Mouse (Mus musculus) c-Kit-positive CD71-positive TER-119-positive erythroid progenitor cells, embryonic 14.5 days (primary cell): ENCODE results near the gene Arhgap24.
"Not testable (repeated sequence)": the region's sequence is repeated elsewhere in the genome, so short reads cannot be mapped to it uniquely, and the experiment has no call there.

Experiments
- DNase-seq: peaks from one replicate; pipeline ENCODE4 v3.0.0-alpha.2; 2013; ENCODE audit warnings: low spot score

The Arhgap24 gene

DNA sequence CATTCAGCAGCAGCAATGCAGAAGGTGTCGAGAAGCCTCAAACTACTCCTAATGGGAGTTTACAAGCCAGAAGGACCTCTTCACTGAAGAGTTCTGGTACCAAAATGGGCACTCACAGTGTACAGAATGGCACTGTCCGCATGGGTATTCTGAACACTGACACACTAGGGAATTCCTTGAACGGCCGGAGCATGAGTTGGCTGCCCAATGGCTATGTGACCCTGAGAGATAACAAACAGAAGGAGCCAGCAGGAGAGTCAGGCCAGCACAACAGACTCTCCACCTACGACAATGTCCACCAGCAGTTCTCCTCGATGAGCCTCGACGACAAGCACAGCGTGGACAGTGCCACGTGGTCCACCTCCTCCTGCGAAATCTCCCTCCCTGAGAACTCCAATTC is 411.0 kb downstream of the Arhgap24 start:
- no peak for DNase-seq

DNA sequence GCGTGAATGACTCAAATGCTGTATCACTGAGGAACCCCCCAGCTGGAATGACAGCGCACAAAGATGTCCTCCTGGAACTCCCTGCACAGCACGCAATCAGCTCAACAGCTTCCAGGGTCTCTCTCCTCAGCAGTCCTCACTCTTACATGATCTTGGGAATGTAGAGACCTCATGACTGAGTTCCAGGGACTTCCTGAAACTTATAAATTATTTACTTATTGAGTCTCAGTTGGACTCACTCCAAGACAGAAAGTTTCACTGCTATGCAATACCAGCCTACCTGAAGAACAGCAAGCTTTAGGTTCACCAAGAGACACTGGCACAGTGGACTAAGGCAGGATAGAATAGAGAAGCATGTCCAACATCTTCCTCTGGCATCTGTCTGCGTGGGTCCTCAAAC is 417.1 kb downstream of the Arhgap24 start:
- DNase-seq: no peak

DNA sequence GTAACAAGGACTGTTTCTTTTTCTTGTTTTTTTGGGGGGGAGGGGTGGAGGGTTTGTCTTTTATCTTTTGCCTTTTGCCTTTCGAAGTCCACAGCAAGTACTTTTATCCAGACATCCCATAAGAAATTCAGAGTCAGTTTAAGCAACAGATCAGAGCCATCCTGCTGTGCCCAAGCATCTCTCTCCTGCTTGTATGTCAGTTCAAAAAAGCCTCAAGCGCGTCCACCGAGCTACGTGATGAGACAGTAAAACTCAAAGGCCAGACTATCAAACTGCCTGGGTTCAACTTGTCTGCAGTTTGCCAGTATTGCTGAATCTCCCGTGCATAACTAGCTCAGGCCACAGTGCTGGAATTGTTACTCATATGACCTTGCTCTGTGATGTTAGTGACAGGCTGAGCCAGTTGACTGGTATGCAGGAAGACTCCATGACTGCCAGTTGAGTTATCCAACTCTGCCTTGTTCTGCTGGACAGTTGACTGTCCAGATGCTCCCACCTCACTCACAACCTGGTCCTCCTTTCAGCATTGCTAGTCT is 418.6 kb downstream of the Arhgap24 start:
- DNase-seq: no peak

DNA sequence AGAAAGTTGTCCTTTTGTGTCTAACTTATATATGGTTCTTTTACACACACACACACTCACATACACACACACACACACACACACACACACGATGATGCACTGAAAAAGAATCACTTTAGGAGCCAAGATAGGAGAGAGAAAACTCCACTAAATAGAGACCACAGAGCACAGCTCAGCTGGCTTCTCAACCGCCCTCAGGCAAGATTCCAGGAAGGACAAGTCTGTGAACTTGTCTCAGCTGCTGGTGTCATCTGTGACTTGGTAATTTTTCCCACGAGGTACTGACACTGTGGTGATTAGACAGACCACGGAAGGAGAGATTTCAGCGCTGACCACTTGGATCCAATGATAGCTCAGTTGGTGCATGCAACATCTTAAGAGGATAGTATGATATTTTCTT is 420.0 kb downstream of the Arhgap24 start:
- DNase-seq: no peak

DNA sequence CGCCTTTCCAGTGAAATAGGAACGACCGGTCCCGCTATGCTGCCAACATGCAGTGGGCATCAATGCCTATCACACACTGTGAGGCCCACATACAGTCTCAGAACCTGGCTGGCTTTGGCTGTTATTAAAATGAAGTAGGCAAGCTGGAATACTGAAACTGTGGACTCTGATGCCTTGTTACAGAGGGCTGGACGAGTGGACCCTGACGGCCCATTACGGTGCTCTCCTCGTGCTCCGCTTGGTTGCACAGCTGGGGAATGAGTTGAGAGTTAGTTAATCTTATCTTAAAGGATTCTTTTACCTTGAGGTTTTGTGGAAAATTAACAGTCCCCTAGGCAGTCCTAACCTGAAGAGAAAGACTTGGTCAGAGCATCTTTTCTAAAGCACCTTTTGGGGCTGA is 422.3 kb downstream of the Arhgap24 start:
- no peak for DNase-seq

DNA sequence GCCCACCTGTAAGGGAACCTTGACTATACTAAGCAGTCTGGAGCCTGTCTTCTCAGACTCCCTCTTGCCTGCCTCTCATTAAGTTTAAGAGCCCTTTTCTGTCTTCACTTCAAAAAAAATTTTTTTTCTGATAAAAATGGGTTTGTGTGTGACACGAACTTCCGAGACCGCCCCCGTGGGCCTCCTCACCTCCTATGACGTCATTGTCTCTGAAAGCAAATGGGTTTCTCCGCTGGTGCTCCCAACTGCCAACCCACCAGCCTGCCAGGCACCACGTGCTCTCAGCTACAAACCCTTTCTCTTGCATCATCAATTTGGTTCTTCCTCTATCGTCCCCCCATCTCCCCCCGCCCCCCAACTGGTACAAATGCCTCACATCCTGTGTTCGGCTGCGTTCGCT is 422.9 kb downstream of the Arhgap24 start:
- no peak for DNase-seq

DNA sequence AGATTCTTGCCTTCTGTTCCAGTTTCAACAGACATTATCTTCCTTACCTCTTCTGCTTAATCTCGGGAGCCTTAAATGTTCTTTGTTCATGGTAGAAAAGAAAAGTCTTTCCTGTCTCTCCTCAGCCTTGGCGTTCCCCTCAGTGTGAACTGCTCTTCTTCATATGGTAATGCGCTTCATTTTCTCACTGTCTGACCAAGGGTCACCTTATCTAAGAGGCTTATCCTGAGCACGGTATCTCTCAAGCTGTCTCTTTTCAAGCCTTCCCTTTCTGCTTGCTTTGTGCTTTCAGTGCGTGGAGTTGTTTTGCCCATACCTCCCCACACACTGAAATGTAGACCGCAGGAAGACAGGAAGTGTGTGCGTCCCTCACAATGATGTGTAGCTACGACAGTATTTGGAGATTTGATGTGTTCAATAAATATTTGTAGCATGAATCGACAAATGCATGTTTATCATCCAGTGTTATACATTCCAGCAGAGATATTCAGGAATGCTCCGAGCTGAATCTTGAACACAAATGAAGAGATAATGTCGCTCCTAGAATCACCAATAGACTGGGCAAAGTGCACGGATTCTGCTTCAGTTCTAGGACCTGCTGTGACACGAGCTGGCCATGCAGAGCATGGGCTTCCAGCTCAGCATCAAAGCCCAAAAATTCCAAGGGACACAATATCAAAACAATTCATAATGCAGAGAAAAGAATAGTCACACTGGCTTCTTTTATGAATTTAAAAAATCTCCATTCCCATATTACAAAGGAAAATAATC is 424.4 kb downstream of the Arhgap24 start:
- no peak for DNase-seq

DNA sequence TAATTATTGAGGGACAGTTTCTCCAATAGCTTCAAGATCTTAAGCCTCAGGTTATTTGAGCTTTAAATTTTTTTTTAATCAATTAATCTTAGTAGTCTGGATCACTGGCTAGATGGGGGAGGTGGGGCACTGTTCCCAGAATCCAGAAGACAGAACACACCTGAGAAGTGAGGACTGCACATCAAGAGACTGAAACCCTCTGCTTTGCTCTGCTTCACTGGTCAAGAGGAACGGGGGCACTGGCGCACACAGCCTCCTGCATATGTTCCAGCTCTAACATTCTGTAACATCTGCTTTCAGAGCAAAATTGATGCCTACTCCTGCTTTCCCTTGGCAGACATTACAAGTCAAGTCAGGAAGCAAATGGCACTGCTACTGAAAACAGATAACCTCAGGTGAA is 439.0 kb downstream of the Arhgap24 start:
- no peak for DNase-seq

DNA sequence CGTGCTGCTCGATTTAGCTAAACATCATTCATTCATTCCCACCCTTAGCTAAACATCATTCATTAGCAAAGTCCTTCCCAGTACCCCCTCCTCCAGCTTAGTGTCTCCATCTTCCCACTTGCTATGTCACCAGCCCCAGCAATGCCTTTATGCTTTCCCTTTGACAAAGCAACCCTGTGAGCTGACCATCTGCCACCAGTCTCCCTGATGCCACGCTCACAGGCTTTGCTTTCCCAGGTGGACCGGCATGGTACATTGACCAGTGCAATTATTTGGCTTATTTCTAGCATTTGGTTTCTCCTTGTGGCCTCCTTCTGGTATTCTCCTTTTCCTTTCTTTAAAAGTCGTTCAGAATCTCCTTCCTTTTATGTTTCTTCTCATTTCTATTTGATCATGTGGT is 445.6 kb downstream of the Arhgap24 start:
- no peak for DNase-seq

DNA sequence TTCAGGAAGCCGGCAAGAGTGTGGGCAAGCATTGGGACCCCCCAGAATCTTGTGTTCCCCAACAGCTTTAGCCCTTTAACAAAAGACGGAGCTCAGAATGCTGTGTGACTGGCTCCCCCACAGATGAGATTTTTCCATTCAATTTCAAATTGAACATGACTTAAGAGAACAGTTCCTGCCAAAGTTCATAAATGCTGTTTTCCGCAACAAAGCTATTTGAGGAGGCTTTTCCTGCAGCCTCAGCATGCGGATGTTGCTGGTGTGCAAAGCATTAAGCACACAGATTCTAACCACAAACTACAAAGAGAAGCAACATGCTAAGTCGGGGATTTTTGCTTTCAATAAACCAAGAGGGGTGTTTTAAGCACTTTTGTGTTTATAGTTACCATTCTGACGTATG is 449.0 kb downstream of the Arhgap24 start:
- DNase-seq: no peak

DNA sequence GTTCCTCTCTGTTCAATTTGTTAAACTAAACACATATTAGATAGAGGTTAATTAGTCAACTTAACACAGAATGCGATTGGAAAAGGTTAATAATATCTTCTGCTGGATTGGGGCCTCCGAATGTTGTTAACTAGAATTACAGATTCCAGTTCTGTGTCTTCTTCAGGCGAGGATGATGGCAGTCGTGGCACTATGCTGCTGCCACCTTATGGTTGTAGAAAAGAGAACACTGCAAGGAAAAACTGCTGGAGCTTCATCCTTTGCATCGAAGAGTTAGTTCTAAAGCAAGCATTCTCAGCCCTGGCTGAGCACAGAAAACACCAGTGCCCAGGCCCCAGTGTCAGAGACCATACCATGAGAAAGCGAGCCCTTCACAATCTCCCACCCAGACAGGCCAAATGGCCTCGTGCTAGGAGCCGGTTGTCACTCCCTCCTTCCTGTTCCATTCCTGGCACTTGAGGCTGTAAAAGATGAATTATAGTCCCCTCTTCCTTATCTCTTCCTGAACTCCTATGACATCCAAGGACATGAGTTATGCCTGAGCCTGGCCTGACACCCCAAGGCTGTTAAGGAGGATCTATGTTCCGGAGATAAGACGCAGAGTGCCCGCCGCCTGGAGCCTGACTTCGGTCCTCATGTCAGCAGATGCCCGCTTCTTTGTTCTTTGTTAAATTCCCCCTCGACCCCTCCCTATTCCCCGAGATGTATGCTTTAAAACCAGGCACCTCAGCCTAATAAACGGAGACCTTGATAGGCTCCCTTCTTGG is 462.9 kb downstream of the Arhgap24 start:
- not testable (repeated sequence) for DNase-seq

DNA sequence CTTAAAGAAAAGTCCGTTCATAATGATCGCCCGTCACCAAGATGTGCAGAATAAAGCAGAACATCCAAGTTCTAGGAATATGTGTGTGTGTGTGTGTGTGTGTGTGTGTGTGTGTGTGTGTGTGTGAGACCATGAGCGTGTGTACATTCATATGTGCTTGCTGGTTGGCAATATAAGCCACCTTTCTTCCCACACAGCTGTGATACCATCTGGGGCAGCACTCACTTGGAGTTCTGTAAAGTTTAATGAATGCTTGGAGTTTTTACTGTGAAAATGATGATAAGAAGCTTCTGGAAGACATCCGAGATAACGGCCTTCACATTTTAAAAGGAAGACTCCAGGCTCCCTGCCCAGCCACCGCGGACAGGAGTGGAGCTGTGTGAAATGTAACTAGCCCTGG is 465.4 kb downstream of the Arhgap24 start:
- no peak for DNase-seq

DNA sequence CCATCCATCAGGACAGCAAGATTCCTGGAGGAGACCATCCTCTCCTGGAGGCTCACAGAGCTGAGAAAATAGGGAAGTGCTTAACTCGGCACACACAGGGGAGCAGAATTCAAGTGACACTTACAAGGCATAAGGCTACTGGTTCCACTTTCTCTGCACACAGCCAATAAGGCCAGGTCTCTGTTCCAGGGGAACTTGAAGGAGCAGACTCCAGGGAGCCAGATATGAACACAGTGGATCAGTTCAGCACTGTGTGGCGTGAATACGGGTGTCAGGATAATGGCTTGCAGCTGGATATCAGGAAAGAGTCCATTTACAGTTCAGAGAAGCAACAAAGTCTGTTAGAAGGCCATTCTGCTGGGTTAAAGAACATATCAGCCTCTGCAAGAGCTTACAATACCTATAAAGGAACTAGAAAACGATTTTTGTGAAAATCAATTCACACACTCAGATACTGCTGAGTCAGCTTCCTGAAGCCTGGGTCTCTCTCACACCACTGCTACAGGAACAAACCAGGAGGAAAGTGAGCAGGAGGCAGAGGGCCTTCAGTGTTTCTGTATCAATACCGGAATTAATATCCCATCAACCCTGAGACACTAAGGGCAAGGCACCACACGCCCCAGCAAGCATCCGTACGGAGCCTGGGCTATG is 466.0 kb downstream of the Arhgap24 start:
- no peak for DNase-seq
